Mouse (Mus musculus): Measurements from ENCODE around the gene Tspan17. TPM values are rescaled to one million over a fixed set of nuclear protein-coding genes. Genes with fewer than 3 reads are reported as not detected.

Tspan17 gene
- polyA plus RNA-seq, 1 experiment from 2014 or later, result 8.1 TPM

- Histone ChIP-seq H3K27ac (ENCODE audit: low read depth, low read length) (no peak overlapping the region), H3K9me3 (ENCODE audit: control insufficient read depth, low read length) (no peaks in the 10 kb centered on the region), H3K4me2 (ENCODE audit: low read depth, low read length, severe bottlenecking) (no peak overlapping the region), H3K36me3 (ENCODE audit: control insufficient read depth, insufficient read depth, low read length) (no peaks in the 10 kb centered on the region), H3K9ac (ENCODE audit: low read length) (no peak overlapping the region), H3K27me3 (ENCODE audit: control insufficient read depth, insufficient read depth, low read length) (no peaks in the 10 kb centered on the region), H3K4me3 (ENCODE audit: low read depth, low read length) (no peak overlapping the region), H3K4me1 (replicated peaks; ENCODE audit: control insufficient read depth, insufficient read depth, low read length) (no peaks in the 10 kb centered on the region)
- DNase-seq (ENCODE audit: low spot score) (no peak), ATAC-seq (replicated peaks; ENCODE audit: low FRiP score) (no peak)
- 41% methylated on average over 4 of the region's 4 CpGs for WGBS
These were observed 8.2 kb downstream of the Tspan17 start for GRCm38 (mm10) chr13:54797356-54797755.

DNA sequence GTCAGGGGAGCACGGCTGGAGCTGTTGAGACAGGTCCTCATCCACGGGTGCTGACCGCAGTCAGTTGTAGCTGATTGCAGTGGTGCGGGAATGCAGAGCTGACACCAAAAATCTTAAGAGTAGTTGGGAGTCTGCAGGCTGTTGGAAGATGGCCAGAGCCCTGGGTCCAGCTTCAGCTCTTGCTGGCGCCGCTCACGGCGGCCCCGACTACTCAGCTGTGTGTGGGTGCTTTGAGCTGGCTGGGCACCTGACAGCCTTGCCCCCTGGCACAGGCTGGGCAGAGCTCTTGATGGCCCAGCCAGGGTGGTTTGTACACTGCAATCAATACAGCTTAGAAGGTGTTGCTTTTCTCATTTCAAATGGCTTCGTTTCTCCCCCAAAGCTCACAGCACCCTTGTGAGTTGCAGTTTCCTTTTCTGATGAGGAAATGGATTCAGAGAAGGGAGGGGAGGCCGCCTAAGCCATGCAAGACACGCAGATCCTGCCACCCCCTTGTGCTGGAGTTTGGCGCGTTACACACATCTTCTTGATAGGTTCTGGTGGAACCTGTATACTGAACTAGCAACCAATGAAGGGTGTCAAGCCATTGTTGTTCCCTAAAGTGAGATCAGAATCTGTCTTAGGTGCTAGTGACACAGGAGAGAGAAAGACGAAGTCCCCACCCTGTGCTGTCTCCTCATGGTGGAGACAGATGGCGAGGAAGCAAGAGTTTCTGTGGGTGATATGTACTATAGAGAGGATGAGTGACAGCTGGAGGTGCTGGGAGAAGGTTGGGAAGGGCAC is 8.9 kb downstream of the Tspan17 start:
- WGBS, result 80% methylated on average over 16 of the region's 16 CpGs
- Histone ChIP-seq H3K4me3 (ENCODE audit: low read depth, low read length) (no peak overlapping the region), H3K9ac (ENCODE audit: low read length) (no peak overlapping the region), H3K9me3 (ENCODE audit: control insufficient read depth, low read length) (no peaks in the 10 kb centered on the region), H3K4me2 (ENCODE audit: low read depth, low read length, severe bottlenecking) (no peak overlapping the region), H3K36me3 (ENCODE audit: control insufficient read depth, insufficient read depth, low read length) (no peaks in the 10 kb centered on the region), H3K27ac (ENCODE audit: low read depth, low read length) (no peak overlapping the region), H3K4me1 (replicated peaks; ENCODE audit: control insufficient read depth, insufficient read depth, low read length) (no peaks in the 10 kb centered on the region), H3K27me3 (ENCODE audit: control insufficient read depth, insufficient read depth, low read length) (no peaks in the 10 kb centered on the region)
- no peak for ATAC-seq (replicated peaks; ENCODE audit: low FRiP score)
- DNase-seq (ENCODE audit: low spot score), result no peak

- H3K4me3 ChIP-seq (ENCODE audit: low read depth, low read length), result no peak overlapping the region
- no peak overlapping the region for H3K9ac ChIP-seq (ENCODE audit: low read length)
- no peaks in the 10 kb centered on the region for H3K4me1 ChIP-seq (replicated peaks; ENCODE audit: control insufficient read depth, insufficient read depth, low read length)
- H3K27ac ChIP-seq (ENCODE audit: low read depth, low read length), result no peak overlapping the region
- H3K27me3 ChIP-seq (ENCODE audit: control insufficient read depth, insufficient read depth, low read length), result no peaks in the 10 kb centered on the region
- H3K9me3 ChIP-seq (ENCODE audit: control insufficient read depth, low read length), result no peaks in the 10 kb centered on the region
- 77% methylated on average over 10 of the region's 10 CpGs for WGBS
- no peaks in the 10 kb centered on the region for H3K36me3 ChIP-seq (ENCODE audit: control insufficient read depth, insufficient read depth, low read length)
- ATAC-seq (replicated peaks; ENCODE audit: low FRiP score) (no peak), DNase-seq (ENCODE audit: low spot score) (no peak)
- H3K4me2 ChIP-seq (ENCODE audit: low read depth, low read length, severe bottlenecking), result no peak overlapping the region
These were observed 9.6 kb downstream of the Tspan17 start for GRCm38 (mm10) chr13:54798740-54799139.

DNA sequence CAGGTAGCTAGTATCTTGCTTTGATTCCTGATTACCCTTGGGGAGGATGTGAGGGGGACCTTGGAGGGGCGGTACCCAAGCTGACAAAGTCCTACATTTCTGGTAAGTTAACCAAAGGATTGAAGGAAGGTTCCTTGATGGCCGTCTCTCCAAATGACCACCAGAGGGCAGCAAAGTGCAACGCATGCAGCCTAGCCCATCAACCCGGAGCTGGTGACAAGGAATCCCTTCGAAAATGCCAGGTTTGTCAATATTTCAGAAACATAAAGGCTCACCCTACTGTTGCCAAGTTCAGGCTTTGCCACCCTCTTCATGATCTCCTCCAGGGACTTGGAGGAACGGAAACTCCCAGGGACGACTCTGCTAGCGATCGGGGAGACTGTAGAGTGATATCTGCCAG is 10.5 kb downstream of the Tspan17 start:
- peak; percentile 85 for DNase-seq (ENCODE audit: low spot score)
- no peak overlapping the region for H3K9ac ChIP-seq (ENCODE audit: low read length)
- H3K9me3 ChIP-seq (ENCODE audit: control insufficient read depth, low read length), result no peaks in the 10 kb centered on the region
- H3K27me3 ChIP-seq (ENCODE audit: control insufficient read depth, insufficient read depth, low read length), result no peaks in the 10 kb centered on the region
- no peak; the same call in 1 of the 2 replicates for ATAC-seq (replicated peaks; ENCODE audit: low FRiP score)
- no peak overlapping the region for H3K4me3 ChIP-seq (ENCODE audit: low read depth, low read length)
- no peak overlapping the region for H3K27ac ChIP-seq (ENCODE audit: low read depth, low read length)
- H3K36me3 ChIP-seq (ENCODE audit: control insufficient read depth, insufficient read depth, low read length), result no peaks in the 10 kb centered on the region
- no peak overlapping the region for H3K4me2 ChIP-seq (ENCODE audit: low read depth, low read length, severe bottlenecking)
- 25% methylated on average over 9 of the region's 9 CpGs for WGBS
- H3K4me1 ChIP-seq (replicated peaks; ENCODE audit: control insufficient read depth, insufficient read depth, low read length), result no peaks in the 10 kb centered on the region

- DNase-seq (ENCODE audit: low spot score), result no peak
- Histone ChIP-seq H3K9ac (ENCODE audit: low read length) (no peak overlapping the region), H3K4me2 (ENCODE audit: low read depth, low read length, severe bottlenecking) (no peak overlapping the region), H3K36me3 (ENCODE audit: control insufficient read depth, insufficient read depth, low read length) (no peaks in the 10 kb centered on the region), H3K4me3 (ENCODE audit: low read depth, low read length) (no peak overlapping the region), H3K27me3 (ENCODE audit: control insufficient read depth, insufficient read depth, low read length) (no peaks in the 10 kb centered on the region), H3K4me1 (replicated peaks; ENCODE audit: control insufficient read depth, insufficient read depth, low read length) (no peaks in the 10 kb centered on the region), H3K27ac (ENCODE audit: low read depth, low read length) (no peak overlapping the region), H3K9me3 (ENCODE audit: control insufficient read depth, low read length) (no peaks in the 10 kb centered on the region)
- WGBS, result 84% methylated on average over 4 of the region's 4 CpGs
- ATAC-seq (replicated peaks; ENCODE audit: low FRiP score), result no peak
These were observed 11.0 kb downstream of the Tspan17 start for GRCm38 (mm10) chr13:54800206-54800605.

GRCm38 (mm10) chr13:54803010-54803409 is 13.8 kb downstream of the Tspan17 start:
- no peaks in the 10 kb centered on the region for H3K4me1 ChIP-seq (replicated peaks; ENCODE audit: control insufficient read depth, insufficient read depth, low read length)
- WGBS, result 84% methylated on average over 6 of the region's 6 CpGs
- ATAC-seq (replicated peaks; ENCODE audit: low FRiP score) (no peak), DNase-seq (ENCODE audit: low spot score) (no peak)
- no peak overlapping the region for H3K9ac ChIP-seq (ENCODE audit: low read length)
- H3K36me3 ChIP-seq (ENCODE audit: control insufficient read depth, insufficient read depth, low read length), result no peaks in the 10 kb centered on the region
- H3K4me2 ChIP-seq (ENCODE audit: low read depth, low read length, severe bottlenecking), result no peak overlapping the region
- H3K9me3 ChIP-seq (ENCODE audit: control insufficient read depth, low read length), result no peaks in the 10 kb centered on the region
- no peak overlapping the region for H3K27ac ChIP-seq (ENCODE audit: low read depth, low read length)
- no peaks in the 10 kb centered on the region for H3K27me3 ChIP-seq (ENCODE audit: control insufficient read depth, insufficient read depth, low read length)
- no peak overlapping the region for H3K4me3 ChIP-seq (ENCODE audit: low read depth, low read length)

- DNase-seq (ENCODE audit: low spot score) (peak; percentile 80), ATAC-seq (replicated peaks; ENCODE audit: low FRiP score) (no peak)
- Histone ChIP-seq H3K4me3 (ENCODE audit: low read depth, low read length) (no peak overlapping the region), H3K36me3 (ENCODE audit: control insufficient read depth, insufficient read depth, low read length) (no peaks in the 10 kb centered on the region), H3K27ac (ENCODE audit: low read depth, low read length) (no peak overlapping the region), H3K9ac (ENCODE audit: low read length) (no peak overlapping the region), H3K9me3 (ENCODE audit: control insufficient read depth, low read length) (no peaks in the 10 kb centered on the region), H3K4me2 (ENCODE audit: low read depth, low read length, severe bottlenecking) (no peak overlapping the region), H3K4me1 (replicated peaks; ENCODE audit: control insufficient read depth, insufficient read depth, low read length) (no peaks in the 10 kb centered on the region), H3K27me3 (ENCODE audit: control insufficient read depth, insufficient read depth, low read length) (no peaks in the 10 kb centered on the region)
- WGBS, result 44% methylated on average over 21 of the region's 21 CpGs
These were observed 16.1 kb downstream of the Tspan17 start for GRCm38 (mm10) chr13:54805134-54805838.

DNA sequence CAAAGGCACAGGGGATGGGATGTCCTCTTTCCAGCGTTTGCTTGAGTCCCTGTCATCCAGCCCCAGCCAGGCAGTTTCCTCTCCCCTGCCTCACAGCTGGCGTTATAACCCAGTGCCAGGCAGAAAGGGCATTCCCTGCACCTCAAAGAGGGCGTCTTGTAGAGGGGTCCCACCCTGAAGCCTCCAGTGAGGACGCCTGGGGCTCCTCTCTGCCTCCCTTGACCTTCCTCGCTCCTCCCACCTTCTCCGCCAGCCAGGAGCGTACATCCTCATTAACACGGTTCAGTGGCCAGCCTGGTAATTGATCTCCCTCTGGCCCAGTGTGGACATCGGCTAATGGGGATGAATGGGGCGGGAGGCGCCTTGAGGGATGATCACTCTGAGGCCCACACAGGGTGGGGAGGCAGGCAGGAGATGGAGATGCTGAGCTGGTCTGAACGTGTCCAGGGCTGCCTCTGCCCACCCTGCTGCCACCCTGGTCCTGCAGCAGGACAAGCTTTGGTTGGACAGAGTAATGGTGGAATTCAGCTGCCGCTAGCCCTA is 17.3 kb downstream of the Tspan17 start:
- H3K4me2 ChIP-seq (ENCODE audit: low read depth, low read length, severe bottlenecking), result no peak overlapping the region
- no peak for ATAC-seq (replicated peaks; ENCODE audit: low FRiP score)
- H3K27ac ChIP-seq (ENCODE audit: low read depth, low read length), result no peak overlapping the region
- 17% methylated on average over 13 of the region's 13 CpGs for WGBS
- no peak overlapping the region for H3K4me3 ChIP-seq (ENCODE audit: low read depth, low read length)
- H3K27me3 ChIP-seq (ENCODE audit: control insufficient read depth, insufficient read depth, low read length), result no peaks in the 10 kb centered on the region
- no peak for DNase-seq (ENCODE audit: low spot score)
- H3K9me3 ChIP-seq (ENCODE audit: control insufficient read depth, low read length), result no peaks in the 10 kb centered on the region
- no peaks in the 10 kb centered on the region for H3K36me3 ChIP-seq (ENCODE audit: control insufficient read depth, insufficient read depth, low read length)
- H3K4me1 ChIP-seq (replicated peaks; ENCODE audit: control insufficient read depth, insufficient read depth, low read length), result no peaks in the 10 kb centered on the region
- no peak overlapping the region for H3K9ac ChIP-seq (ENCODE audit: low read length)
